Mouse (Mus musculus): Measurements from ENCODE around the gene Ppp1r3a.
"Not testable (repeated sequence)": the region's sequence is repeated elsewhere in the genome, so short reads cannot be mapped to it uniquely, and the experiment has no call there.

- TF ChIP-seq POLR2A (IDR thresholded peaks at IDR 0.05; ENCODE audit: borderline replicate concordance, low read depth, low read length); CTCF (IDR thresholded peaks at IDR 0.05; ENCODE audit: low read depth, low read length): not testable (repeated sequence)
Measured at GRCm38 (mm10) chr6:14679231-14679887, 75.7 kb downstream of the Ppp1r3a start.
